Comparison of ENCODE assay signal across 9 mouse cellular contexts in the genomic region with DNA sequence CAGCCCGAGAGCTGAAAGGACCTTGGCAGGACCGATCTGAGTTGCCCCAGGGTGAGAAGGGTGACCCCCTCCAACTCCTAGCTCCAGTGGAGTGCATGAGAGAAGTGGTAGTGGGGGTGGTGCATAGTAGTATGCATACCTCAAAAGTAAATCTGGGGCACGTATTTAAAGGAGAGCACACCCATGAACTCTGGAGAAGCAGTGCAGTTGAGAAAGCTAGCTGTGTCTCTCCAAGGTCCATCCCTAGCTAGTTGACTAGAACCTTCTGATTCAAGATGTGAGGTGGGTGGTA. TPM values are rescaled to one million over a fixed set of nuclear protein-coding genes. Genes with fewer than 3 reads are reported as not detected.
A peak's percentile ranks its signal among the peaks of the same experiment; 100 is the strongest.
DNase-seq lines count a peak whose midpoint lies in the region; ATAC-seq and TF ChIP-seq lines count a peak whose summit lies in the region.
"Had no signal": no experiment of that assay in that cellular context is flagged by ENCODE, and none has a peak within 500 bp of the region (broad histone marks: within the 10 kb centered on the region; RNA-seq: fewer than 3 reads in every experiment).

No protein-coding gene starts in this region.

- H3K9ac ChIP-seq in neural tube, embryonic 11.5 days (ENCODE audit: low read length), result peak overlapping the region; percentile 68
- H3K9ac ChIP-seq in limb, embryonic 15.5 days, result peak overlapping the region; percentile 69
- H3K9ac ChIP-seq in stomach, embryonic 15.5 days, result peak overlapping the region; percentile 40

- ATAC-seq in neural tube, embryonic 11.5 days (ENCODE audit: insufficient read depth, low FRiP score, low TSS enrichment), result no peak
- no peak for ATAC-seq in limb, embryonic 15.5 days (ENCODE audit: insufficient number of reproducible peaks, low FRiP score, low TSS enrichment, low read depth)
- ATAC-seq in stomach, embryonic 15.5 days (ENCODE audit: insufficient read depth, low FRiP score, low read depth), result no peak
- ATAC-seq in monocyte, adult 5-6 weeks (replicated peaks; ENCODE audit: insufficient number of reproducible peaks, low FRiP score, low TSS enrichment, poor library complexity, severe bottlenecking), result no peak

- DNase-seq in cerebellum, adult 2 months, result peak in 1 of 2 experiments; percentile 23
- no peak for DNase-seq in cerebellum, postnatal 14 days
- DNase-seq in neural tube, embryonic 11.5 days (ENCODE audit: low spot score), result no peak
- no peak for DNase-seq in neural tube, embryonic 10.5 days (ENCODE audit: extremely low spot score, low spot score)
- no peak for DNase-seq in right cerebral cortex, adult 18-20 months

- WGBS in cerebellum, adult 2 months, result 0% methylated on average over 3 of the region's 3 CpGs
- 2% methylated on average over 3 of the region's 3 CpGs for WGBS in neural tube, embryonic 11.5 days
- WGBS in limb, embryonic 15.5 days, result 0% methylated on average over 3 of the region's 3 CpGs
- WGBS in stomach, embryonic 15.5 days, result 5% methylated on average over 3 of the region's 3 CpGs

- H3K4me1 ChIP-seq in cerebellum, adult 2 months (ENCODE audit: control insufficient read depth, insufficient read depth, low read length), result peaks cover 10% of the 10 kb centered on the region
- peaks cover 6% of the 10 kb centered on the region; the same call in 1 of the 2 replicates for H3K4me1 ChIP-seq in neural tube, embryonic 11.5 days (ENCODE audit: control insufficient read depth, insufficient read depth, low read length)
- H3K4me1 ChIP-seq in limb, embryonic 15.5 days, result peaks cover 64% of the 10 kb centered on the region
- H3K4me1 ChIP-seq in stomach, embryonic 15.5 days, result peaks cover 37% of the 10 kb centered on the region

- no peaks in the 10 kb centered on the region for H3K36me3 ChIP-seq in neural tube, embryonic 11.5 days (ENCODE audit: control insufficient read depth, insufficient read depth, low read length)
- H3K36me3 ChIP-seq in limb, embryonic 15.5 days, result no peaks in the 10 kb centered on the region
- H3K36me3 ChIP-seq in stomach, embryonic 15.5 days, result no peaks in the 10 kb centered on the region

- H3K9me3 ChIP-seq in neural tube, embryonic 11.5 days (ENCODE audit: control insufficient read depth, low read length), result no peaks in the 10 kb centered on the region
- H3K9me3 ChIP-seq in limb, embryonic 15.5 days, result no peaks in the 10 kb centered on the region
- no peaks in the 10 kb centered on the region for H3K9me3 ChIP-seq in stomach, embryonic 15.5 days

- no peak overlapping the region for H3K27ac ChIP-seq in cerebellum, adult 2 months (ENCODE audit: insufficient read depth, low read length)
- no peak overlapping the region for H3K27ac ChIP-seq in neural tube, embryonic 11.5 days (ENCODE audit: low read depth, low read length)
- peak overlapping the region; percentile 81 for H3K27ac ChIP-seq in limb, embryonic 15.5 days
- peak overlapping the region; percentile 12; the same call in 1 of the 2 replicates for H3K27ac ChIP-seq in stomach, embryonic 15.5 days

- H3K4me2 ChIP-seq in neural tube, embryonic 11.5 days (ENCODE audit: low read depth), result peak overlapping the region; percentile 80
- peak overlapping the region; percentile 87 for H3K4me2 ChIP-seq in limb, embryonic 15.5 days
- peak overlapping the region; percentile 94 for H3K4me2 ChIP-seq in stomach, embryonic 15.5 days

- no peak for TF ChIP-seq POLR2A in cerebellum, adult 2 months (IDR thresholded peaks at IDR 0.05; ENCODE audit: borderline replicate concordance, insufficient read depth, low read length)

- no peak for TF ChIP-seq CTCF in cerebellum, adult 2 months (IDR thresholded peaks at IDR 0.05; ENCODE audit: borderline replicate concordance, insufficient read depth, low read depth, low read length)

- H3K27me3 ChIP-seq in cerebellum, adult 2 months (ENCODE audit: control insufficient read depth, insufficient read depth, low read length), result no peaks in the 10 kb centered on the region
- no peaks in the 10 kb centered on the region for H3K27me3 ChIP-seq in neural tube, embryonic 11.5 days (ENCODE audit: control insufficient read depth, insufficient read depth, low read length)
- H3K27me3 ChIP-seq in limb, embryonic 15.5 days, result no peaks in the 10 kb centered on the region
- H3K27me3 ChIP-seq in stomach, embryonic 15.5 days (replicated peaks), result no peaks in the 10 kb centered on the region

- peak overlapping the region; percentile 73 for H3K4me3 ChIP-seq in cerebellum, adult 2 months (replicated peaks; ENCODE audit: insufficient read depth, low read depth, low read length)
- peak overlapping the region; percentile 51 for H3K4me3 ChIP-seq in neural tube, embryonic 11.5 days (ENCODE audit: low read depth, low read length)
- H3K4me3 ChIP-seq in limb, embryonic 15.5 days, result peak overlapping the region; percentile 67
- peak overlapping the region; percentile 61 for H3K4me3 ChIP-seq in stomach, embryonic 15.5 days (replicated peaks)

RNA-seq across cellular contexts. Expression of a gene that starts 17.0 kb away (rescaled TPM):
- polyA plus RNA-seq in cerebellum, adult 2 months (2012; rRNA removed), result 9.5 and 9.7 TPM in 2 replicates
- polyA plus RNA-seq in neural tube, embryonic 11.5 days (2014; fragmentation: Nextera tagmentation; extraction: Ambion mirVana), result 42.6 and 43.0 TPM in 2 replicates
- polyA plus RNA-seq in limb, embryonic 15.5 days (2015; fragmentation: Nextera tagmentation; extraction: Ambion mirVana), result 44.8 and 45.1 TPM in 2 replicates
- 29.8 and 40.7 TPM in 2 replicates for polyA plus RNA-seq in stomach, embryonic 15.5 days (2015; fragmentation: Nextera tagmentation; extraction: Ambion mirVana)
- total RNA-seq in monocyte, adult 5-6 weeks (2017), result 0.39 to 3.0 TPM in 2 of 3 replicates, not detected in the other

RNA-seq across cellular contexts. Expression of a gene that starts 17.0 kb away (rescaled TPM):
- 0.77 and 1.1 TPM in 2 replicates for polyA plus RNA-seq in cerebellum, adult 2 months (2012; rRNA removed)
- polyA plus RNA-seq in neural tube, embryonic 11.5 days (2014; fragmentation: Nextera tagmentation; extraction: Ambion mirVana), result 1.0 and 1.5 TPM in 2 replicates
- 1.9 and 2.1 TPM in 2 replicates for polyA plus RNA-seq in limb, embryonic 15.5 days (2015; fragmentation: Nextera tagmentation; extraction: Ambion mirVana)
- 0.80 TPM in 2 replicates for polyA plus RNA-seq in stomach, embryonic 15.5 days (2015; fragmentation: Nextera tagmentation; extraction: Ambion mirVana)
- total RNA-seq in monocyte, adult 5-6 weeks (2017), result 0.21 TPM in 1 of 3 replicates, not detected in the others
- total RNA-seq: megakaryocyte-erythroid progenitor cell, adult 5-6 weeks had no signal

RNA-seq across cellular contexts. Expression of a gene that starts 22.9 kb away (rescaled TPM):
- polyA plus RNA-seq in cerebellum, adult 2 months (2012; rRNA removed), result 30.9 and 35.5 TPM in 2 replicates
- polyA plus RNA-seq in neural tube, embryonic 11.5 days (2014; fragmentation: Nextera tagmentation; extraction: Ambion mirVana), result 6.1 and 6.2 TPM in 2 replicates
- polyA plus RNA-seq in limb, embryonic 15.5 days (2015; fragmentation: Nextera tagmentation; extraction: Ambion mirVana), result 12.7 and 17.1 TPM in 2 replicates
- 17.2 and 17.6 TPM in 2 replicates for polyA plus RNA-seq in stomach, embryonic 15.5 days (2015; fragmentation: Nextera tagmentation; extraction: Ambion mirVana)
- total RNA-seq in monocyte, adult 5-6 weeks (2017), result 1.1 TPM in 1 of 3 replicates, not detected in the others

RNA-seq across cellular contexts. Expression of a gene that starts 38.1 kb away (rescaled TPM):
- polyA plus RNA-seq in cerebellum, adult 2 months (2012; rRNA removed), result 4,588 and 5,845 TPM in 2 replicates
- 1,187 and 1,207 TPM in 2 replicates for polyA plus RNA-seq in neural tube, embryonic 11.5 days (2014; fragmentation: Nextera tagmentation; extraction: Ambion mirVana)
- polyA plus RNA-seq in limb, embryonic 15.5 days (2015; fragmentation: Nextera tagmentation; extraction: Ambion mirVana), result 1,462 and 1,539 TPM in 2 replicates
- 1,700 and 1,987 TPM in 2 replicates for polyA plus RNA-seq in stomach, embryonic 15.5 days (2015; fragmentation: Nextera tagmentation; extraction: Ambion mirVana)
- total RNA-seq in monocyte, adult 5-6 weeks (2017), result 676 to 886 TPM (median 682 TPM) in 3 replicates

Comparison
In these comparisons a context has a peak if more than half of its experiments do, and no peak if none do; other contexts are left out.
1. H3K27ac ChIP-seq: peak in limb, embryonic 15.5 days (single experiment) and stomach, embryonic 15.5 days (single experiment); none in cerebellum, adult 2 months (single experiment) and neural tube, embryonic 11.5 days (single experiment).
2. Peak in every context shown above with its lines, with median percentiles within 50 percentile points of each other: H3K4me3 ChIP-seq, H3K4me2 ChIP-seq and H3K9ac ChIP-seq.